Mouse (Mus musculus): ENCODE measurements around the gene Rps6ka5. TPM values are rescaled to one million over a fixed set of nuclear protein-coding genes. Genes with fewer than 3 reads are reported as not detected.

Gene Rps6ka5
- polyA plus RNA-seq, 1 experiment from 2014 or later = 4.0 TPM

- H3K36me3 ChIP-seq (ENCODE audit: insufficient read depth, low read length) = no peaks in the 10 kb centered on the region
- 23% methylated on average over 7 of the region's 7 CpGs for WGBS
- no peak for ATAC-seq (ENCODE audit: low FRiP score, low TSS enrichment)
- no peak overlapping the region for H3K9ac ChIP-seq (replicated peaks; ENCODE audit: low read length)
- H3K4me1 ChIP-seq (ENCODE audit: insufficient read depth, low read length) = peaks cover 8% of the 10 kb centered on the region; the same call in 1 of the 2 replicates
- no peak overlapping the region for H3K27ac ChIP-seq (ENCODE audit: low read length)
- H3K4me3 ChIP-seq (ENCODE audit: low read length) = no peak overlapping the region
- H3K27me3 ChIP-seq (ENCODE audit: insufficient read depth, low read length) = no peaks in the 10 kb centered on the region
- peaks cover 5% of the 10 kb centered on the region; the same call in 1 of the 2 replicates for H3K9me3 ChIP-seq (ENCODE audit: low read length)
- H3K4me2 ChIP-seq (replicated peaks; ENCODE audit: low read depth, low read length) = no peak overlapping the region
These were observed 1.1 kb upstream of the Rps6ka5 start for GRCm38 (mm10) chr12:100727891-100728290.

GRCm38 (mm10) chr12:100725458-100725786 is 1.4 kb downstream of the Rps6ka5 start:
- Histone ChIP-seq H3K27me3 (ENCODE audit: insufficient read depth, low read length) (no peaks in the 10 kb centered on the region), H3K9me3 (ENCODE audit: low read length) (peaks cover 5% of the 10 kb centered on the region; the same call in 1 of the 2 replicates), H3K4me2 (replicated peaks; ENCODE audit: low read depth, low read length) (peak overlapping the region; percentile 65), H3K4me3 (ENCODE audit: low read length) (peak overlapping the region; percentile 74), H3K9ac (replicated peaks; ENCODE audit: low read length) (no peak overlapping the region), H3K36me3 (ENCODE audit: insufficient read depth, low read length) (no peaks in the 10 kb centered on the region), H3K27ac (ENCODE audit: low read length) (no peak overlapping the region), H3K4me1 (ENCODE audit: insufficient read depth, low read length) (peaks cover 11% of the 10 kb centered on the region; the same call in 1 of the 2 replicates)
- no peak for ATAC-seq (ENCODE audit: low FRiP score, low TSS enrichment)
- 7% methylated on average over 17 of the region's 17 CpGs for WGBS

GRCm38 (mm10) chr12:100724606-100725457 is 2.0 kb downstream of the Rps6ka5 start:
- WGBS = under 1% methylated on average over 73 of the region's 85 CpGs
- peak overlapping the region; percentile 80 for H3K9ac ChIP-seq (replicated peaks; ENCODE audit: low read length)
- peak overlapping the region; percentile 68 for H3K4me2 ChIP-seq (replicated peaks; ENCODE audit: low read depth, low read length)
- H3K4me3 ChIP-seq (ENCODE audit: low read length) = peak overlapping the region; percentile 74
- H3K27ac ChIP-seq (ENCODE audit: low read length) = peak overlapping the region; percentile 95
- H3K9me3 ChIP-seq (ENCODE audit: low read length) = peaks cover 5% of the 10 kb centered on the region; the same call in 1 of the 2 replicates
- ATAC-seq (ENCODE audit: low FRiP score, low TSS enrichment) = peak; percentile 100
- no peaks in the 10 kb centered on the region for H3K27me3 ChIP-seq (ENCODE audit: insufficient read depth, low read length)
- peaks cover 11% of the 10 kb centered on the region; the same call in 1 of the 2 replicates for H3K4me1 ChIP-seq (ENCODE audit: insufficient read depth, low read length)
- H3K36me3 ChIP-seq (ENCODE audit: insufficient read depth, low read length) = no peaks in the 10 kb centered on the region

- Histone ChIP-seq H3K9ac (replicated peaks; ENCODE audit: low read length) (peak overlapping the region; percentile 80), H3K4me2 (replicated peaks; ENCODE audit: low read depth, low read length) (peak overlapping the region; percentile 68), H3K27ac (ENCODE audit: low read length) (peak overlapping the region; percentile 95), H3K4me3 (ENCODE audit: low read length) (peak overlapping the region; percentile 74), H3K4me1 (ENCODE audit: insufficient read depth, low read length) (peaks cover 11% of the 10 kb centered on the region; the same call in 1 of the 2 replicates), H3K9me3 (ENCODE audit: low read length) (peaks cover 5% of the 10 kb centered on the region; the same call in 1 of the 2 replicates), H3K36me3 (ENCODE audit: insufficient read depth, low read length) (no peaks in the 10 kb centered on the region), H3K27me3 (ENCODE audit: insufficient read depth, low read length) (no peaks in the 10 kb centered on the region)
- 2% methylated on average over 8 of the region's 8 CpGs for WGBS
- ATAC-seq (ENCODE audit: low FRiP score, low TSS enrichment) = peak; percentile 3; the same call in 1 of the 2 replicates
These were observed 2.6 kb downstream of the Rps6ka5 start for GRCm38 (mm10) chr12:100724182-100724581.

- H3K4me1 ChIP-seq (ENCODE audit: insufficient read depth, low read length) = peaks cover 11% of the 10 kb centered on the region; the same call in 1 of the 2 replicates
- no peaks in the 10 kb centered on the region for H3K27me3 ChIP-seq (ENCODE audit: insufficient read depth, low read length)
- no peaks in the 10 kb centered on the region for H3K9me3 ChIP-seq (ENCODE audit: low read length)
- ATAC-seq (ENCODE audit: low FRiP score, low TSS enrichment) = no peak
- no peak overlapping the region for H3K4me2 ChIP-seq (replicated peaks; ENCODE audit: low read depth, low read length)
- no peaks in the 10 kb centered on the region for H3K36me3 ChIP-seq (ENCODE audit: insufficient read depth, low read length)
- no peak overlapping the region for H3K27ac ChIP-seq (ENCODE audit: low read length)
- no peak overlapping the region for H3K9ac ChIP-seq (replicated peaks; ENCODE audit: low read length)
- no peak overlapping the region for H3K4me3 ChIP-seq (ENCODE audit: low read length)
- WGBS = 51% methylated on average over 3 of the region's 3 CpGs
These were observed 6.0 kb downstream of the Rps6ka5 start for GRCm38 (mm10) chr12:100720801-100721200.

GRCm38 (mm10) chr12:100717446-100717845 is 9.3 kb downstream of the Rps6ka5 start:
- H3K9me3 ChIP-seq (ENCODE audit: low read length) = no peaks in the 10 kb centered on the region
- no peak overlapping the region for H3K9ac ChIP-seq (replicated peaks; ENCODE audit: low read length)
- no peak overlapping the region for H3K4me3 ChIP-seq (ENCODE audit: low read length)
- no peak overlapping the region for H3K27ac ChIP-seq (ENCODE audit: low read length)
- H3K4me1 ChIP-seq (ENCODE audit: insufficient read depth, low read length) = no peaks in the 10 kb centered on the region
- no peak overlapping the region for H3K4me2 ChIP-seq (replicated peaks; ENCODE audit: low read depth, low read length)
- no peaks in the 10 kb centered on the region for H3K27me3 ChIP-seq (ENCODE audit: insufficient read depth, low read length)
- ATAC-seq (ENCODE audit: low FRiP score, low TSS enrichment) = no peak
- no peaks in the 10 kb centered on the region for H3K36me3 ChIP-seq (ENCODE audit: insufficient read depth, low read length)

GRCm38 (mm10) chr12:100716969-100717368 is 9.8 kb downstream of the Rps6ka5 start:
- no peak overlapping the region for H3K27ac ChIP-seq (ENCODE audit: low read length)
- no peaks in the 10 kb centered on the region for H3K27me3 ChIP-seq (ENCODE audit: insufficient read depth, low read length)
- ATAC-seq (ENCODE audit: low FRiP score, low TSS enrichment) = no peak
- H3K36me3 ChIP-seq (ENCODE audit: insufficient read depth, low read length) = no peaks in the 10 kb centered on the region
- H3K9ac ChIP-seq (replicated peaks; ENCODE audit: low read length) = no peak overlapping the region
- H3K4me2 ChIP-seq (replicated peaks; ENCODE audit: low read depth, low read length) = no peak overlapping the region
- H3K4me1 ChIP-seq (ENCODE audit: insufficient read depth, low read length) = no peaks in the 10 kb centered on the region
- no peak overlapping the region for H3K4me3 ChIP-seq (ENCODE audit: low read length)
- H3K9me3 ChIP-seq (ENCODE audit: low read length) = no peaks in the 10 kb centered on the region
- 73% methylated on average over 4 of the region's 4 CpGs for WGBS

GRCm38 (mm10) chr12:100711819-100712218 is 15.0 kb downstream of the Rps6ka5 start:
- no peaks in the 10 kb centered on the region for H3K36me3 ChIP-seq (ENCODE audit: insufficient read depth, low read length)
- no peak overlapping the region for H3K4me2 ChIP-seq (replicated peaks; ENCODE audit: low read depth, low read length)
- no peaks in the 10 kb centered on the region for H3K27me3 ChIP-seq (ENCODE audit: insufficient read depth, low read length)
- no peak for ATAC-seq (ENCODE audit: low FRiP score, low TSS enrichment)
- H3K4me3 ChIP-seq (ENCODE audit: low read length) = no peak overlapping the region
- no peaks in the 10 kb centered on the region for H3K9me3 ChIP-seq (ENCODE audit: low read length)
- H3K27ac ChIP-seq (ENCODE audit: low read length) = no peak overlapping the region
- no peaks in the 10 kb centered on the region for H3K4me1 ChIP-seq (ENCODE audit: insufficient read depth, low read length)
- no peak overlapping the region for H3K9ac ChIP-seq (replicated peaks; ENCODE audit: low read length)
- 36% methylated on average over 5 of the region's 5 CpGs for WGBS

- 77% methylated on average over 10 of the region's 10 CpGs for WGBS
- H3K36me3 ChIP-seq (ENCODE audit: insufficient read depth, low read length) = no peaks in the 10 kb centered on the region
- no peaks in the 10 kb centered on the region for H3K9me3 ChIP-seq (ENCODE audit: low read length)
- H3K27ac ChIP-seq (ENCODE audit: low read length) = no peak overlapping the region
- H3K4me1 ChIP-seq (ENCODE audit: insufficient read depth, low read length) = no peaks in the 10 kb centered on the region
- ATAC-seq (ENCODE audit: low FRiP score, low TSS enrichment) = no peak
- no peak overlapping the region for H3K9ac ChIP-seq (replicated peaks; ENCODE audit: low read length)
- H3K4me3 ChIP-seq (ENCODE audit: low read length) = no peak overlapping the region
- H3K4me2 ChIP-seq (replicated peaks; ENCODE audit: low read depth, low read length) = no peak overlapping the region
- H3K27me3 ChIP-seq (ENCODE audit: insufficient read depth, low read length) = no peaks in the 10 kb centered on the region
These were observed 15.6 kb downstream of the Rps6ka5 start for GRCm38 (mm10) chr12:100711116-100711691.

GRCm38 (mm10) chr12:100710432-100710831 is 16.4 kb downstream of the Rps6ka5 start:
- Histone ChIP-seq H3K4me2 (replicated peaks; ENCODE audit: low read depth, low read length) (no peak overlapping the region), H3K9me3 (ENCODE audit: low read length) (no peaks in the 10 kb centered on the region), H3K27ac (ENCODE audit: low read length) (no peak overlapping the region), H3K36me3 (ENCODE audit: insufficient read depth, low read length) (no peaks in the 10 kb centered on the region), H3K27me3 (ENCODE audit: insufficient read depth, low read length) (no peaks in the 10 kb centered on the region), H3K4me1 (ENCODE audit: insufficient read depth, low read length) (no peaks in the 10 kb centered on the region), H3K9ac (replicated peaks; ENCODE audit: low read length) (no peak overlapping the region), H3K4me3 (ENCODE audit: low read length) (no peak overlapping the region)
- 32% methylated on average over 1 of the region's 1 CpGs for WGBS
- ATAC-seq (ENCODE audit: low FRiP score, low TSS enrichment) = no peak
